Mouse (Mus musculus) heart, postnatal 36 days (tissue): ENCODE results near the gene Trim9. TPM values are rescaled to one million over a fixed set of nuclear protein-coding genes. Genes with fewer than 3 reads are reported as not detected.

ENCODE experiments used
- DNase-seq, 2 experiments: peaks; one replicate each; pipeline ENCODE4 v3.0.0; 2021 to 2022
- intact Hi-C: fragments of 180-260 bp; cut with DNase I; formaldehyde crosslinking; loops from one replicate; pipeline ENCODE4 v1.15.1; 2025
- total RNA-seq, 2 experiments: library from RNA; stranded (reverse); gene quantifications; 2 replicates each; pipeline ENCODE4 v1.2.3; 2021

The Trim9 gene
- total RNA-seq, 2 experiments from 2014 or later: 0.16 TPM; not detected in 1

DNA sequence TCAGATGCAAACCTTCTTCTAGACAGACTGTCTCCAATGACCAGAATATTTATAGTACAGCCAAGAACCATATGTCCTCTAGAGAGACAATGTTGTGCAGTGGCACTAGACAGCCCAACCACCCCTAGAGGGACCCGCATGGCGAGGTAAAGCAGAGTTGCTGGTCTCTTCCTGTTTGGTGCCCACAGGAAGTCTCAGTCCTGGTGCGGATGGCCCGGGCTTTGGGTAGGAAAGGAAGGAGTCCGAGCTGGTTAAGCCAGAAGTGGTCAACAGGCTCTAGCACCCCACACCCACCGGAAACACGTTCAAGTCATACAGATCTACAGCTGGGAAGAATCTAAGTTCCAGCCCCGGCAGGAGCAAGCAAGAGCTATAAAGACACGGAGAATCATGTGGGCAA lies 80.1 kb downstream of the Trim9 start:
- no peak for DNase-seq
- intact Hi-C loops: no loop called here

DNA sequence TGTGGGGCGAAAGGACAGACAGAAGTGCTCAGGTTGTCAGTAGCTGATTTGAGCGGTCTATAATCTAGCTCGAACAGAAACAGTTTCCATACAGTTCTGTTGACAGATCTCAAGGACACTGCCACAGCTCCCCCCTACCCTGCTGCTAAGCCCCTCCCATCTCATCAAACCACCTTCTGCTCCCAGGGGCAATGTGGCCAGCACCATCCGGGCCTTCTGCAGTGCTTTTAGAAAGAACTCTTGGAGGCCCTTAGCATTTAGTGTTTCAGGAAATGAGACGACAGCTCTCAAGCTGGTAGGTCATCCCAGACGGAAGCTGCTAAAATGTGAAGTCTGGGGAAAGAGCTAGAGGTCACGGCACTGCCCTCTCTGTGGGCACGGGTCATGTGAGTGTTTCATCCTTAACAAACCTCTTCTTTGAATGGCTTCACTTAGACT lies 80.9 kb downstream of the Trim9 start:
- intact Hi-C loops: no loop called here
- DNase-seq: peak in 1 of 2 experiments; percentile 13

DNA sequence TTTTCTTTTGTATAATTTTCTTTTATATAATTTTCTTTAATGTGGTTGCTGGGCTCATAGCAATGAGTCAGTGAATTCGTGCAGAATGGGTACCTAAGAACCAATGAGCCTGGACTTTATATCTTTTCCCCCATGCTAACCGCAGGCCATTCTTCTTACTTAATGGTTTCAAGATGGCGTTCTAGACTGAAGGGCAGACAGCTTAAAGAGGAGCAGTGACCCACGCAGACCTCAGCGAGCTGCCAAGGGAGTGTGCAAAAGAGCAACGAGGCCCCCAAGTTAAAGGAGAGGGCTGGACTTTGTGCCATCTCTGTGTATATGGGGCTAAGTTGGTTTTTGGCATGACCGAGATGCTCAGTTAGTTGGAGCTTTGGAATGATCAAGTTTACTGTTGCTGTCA lies 83.7 kb downstream of the Trim9 start:
- no peak for DNase-seq
- intact Hi-C loops: no loop called here

DNA sequence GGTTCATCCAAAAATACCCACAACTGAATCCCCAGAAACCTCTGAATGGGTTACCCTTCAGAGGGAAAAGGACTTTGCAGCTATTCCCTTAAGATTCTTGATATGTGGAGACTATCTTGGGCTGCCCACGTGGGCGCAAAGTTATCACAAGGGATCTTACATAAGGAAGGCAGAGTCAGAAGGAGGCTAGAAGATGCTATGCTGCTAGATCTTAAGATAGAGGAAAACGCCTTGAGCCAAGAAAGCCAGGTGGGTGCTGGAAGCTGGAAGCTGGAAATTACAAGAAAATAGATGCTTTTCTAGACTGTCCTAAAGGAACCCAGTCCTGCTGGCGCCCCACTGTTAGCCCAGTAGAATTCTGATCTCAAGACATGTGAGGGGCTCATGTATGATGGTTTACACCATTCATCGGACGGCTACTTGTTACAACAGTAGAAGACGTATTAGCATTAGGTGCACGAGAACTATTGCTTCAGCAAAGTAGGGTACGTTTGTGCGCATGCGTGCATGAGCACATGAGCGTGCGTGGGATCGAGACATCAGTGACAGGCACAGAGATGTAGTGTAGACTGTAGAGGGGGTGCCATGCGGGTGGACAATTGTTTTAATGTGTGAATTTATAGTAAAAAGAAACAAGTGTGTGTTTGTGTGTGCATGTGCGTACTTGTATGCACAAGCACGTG lies 85.0 kb downstream of the Trim9 start:
- intact Hi-C loops: no loop called here

DNA sequence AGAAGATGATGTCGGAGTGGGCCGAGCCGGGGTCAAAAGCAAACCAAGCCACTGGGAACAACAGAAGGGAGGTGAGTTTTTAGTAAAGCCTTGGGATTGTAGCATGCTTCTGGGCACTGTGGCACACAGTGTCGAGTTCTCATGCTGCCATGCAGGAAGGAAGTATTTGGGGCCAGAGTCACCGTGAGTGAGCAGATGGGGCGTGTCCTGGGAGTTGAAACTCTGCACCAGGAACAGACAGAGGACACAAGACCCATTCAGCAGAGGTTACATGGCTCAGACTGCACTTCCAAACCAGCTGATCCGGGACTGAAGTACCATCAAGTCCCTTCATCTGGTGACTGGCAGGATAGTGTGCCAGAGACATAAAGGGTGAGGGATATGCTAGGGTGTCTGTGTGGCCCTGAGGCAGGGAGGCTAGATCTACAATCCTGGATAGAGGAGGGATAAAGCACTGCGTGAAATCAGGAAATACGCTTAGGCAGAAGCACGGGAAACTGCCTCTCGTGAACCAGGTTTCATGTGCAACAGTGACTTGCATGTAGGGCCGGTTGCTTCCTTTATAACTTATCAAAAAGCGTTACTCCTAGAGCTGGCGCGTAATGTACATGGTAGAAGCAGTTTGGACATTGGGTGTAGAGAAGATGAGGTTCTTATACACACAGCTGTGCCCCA lies 96.1 kb downstream of the Trim9 start:
- intact Hi-C loops: no loop called here

More for the DNA sequence above, 85.0 kb downstream of the Trim9 start:
- DNase-seq: no peak

DNA sequence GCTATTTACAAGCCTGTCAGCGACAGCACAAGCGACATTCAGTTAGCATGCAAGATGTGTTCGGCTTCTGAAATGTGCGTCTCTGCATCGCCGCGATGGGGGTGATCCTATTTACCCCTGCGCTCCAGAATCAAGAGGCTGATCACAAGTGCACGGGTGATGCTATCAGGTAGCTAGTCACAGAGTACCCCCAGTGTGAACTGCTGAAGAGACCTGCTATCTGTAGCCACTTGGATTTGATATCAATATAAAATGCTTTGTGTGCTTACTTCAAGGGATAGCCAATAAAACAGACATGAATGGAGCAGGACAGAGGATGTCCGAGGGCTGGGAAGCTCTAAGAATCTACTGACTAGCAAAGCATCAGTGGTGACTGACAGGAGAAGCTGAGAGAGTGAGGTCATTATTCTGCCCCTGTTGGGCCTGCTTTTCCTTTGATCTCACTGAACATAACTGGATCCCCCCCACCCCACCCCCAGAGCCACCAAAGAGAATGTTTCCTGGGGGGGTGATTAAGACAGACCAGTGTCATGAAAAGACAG lies 97.7 kb downstream of the Trim9 start:
- intact Hi-C loops: no loop called here
- no peak for DNase-seq

More for the DNA sequence above, 96.1 kb downstream of the Trim9 start:
- no peak for DNase-seq

DNA sequence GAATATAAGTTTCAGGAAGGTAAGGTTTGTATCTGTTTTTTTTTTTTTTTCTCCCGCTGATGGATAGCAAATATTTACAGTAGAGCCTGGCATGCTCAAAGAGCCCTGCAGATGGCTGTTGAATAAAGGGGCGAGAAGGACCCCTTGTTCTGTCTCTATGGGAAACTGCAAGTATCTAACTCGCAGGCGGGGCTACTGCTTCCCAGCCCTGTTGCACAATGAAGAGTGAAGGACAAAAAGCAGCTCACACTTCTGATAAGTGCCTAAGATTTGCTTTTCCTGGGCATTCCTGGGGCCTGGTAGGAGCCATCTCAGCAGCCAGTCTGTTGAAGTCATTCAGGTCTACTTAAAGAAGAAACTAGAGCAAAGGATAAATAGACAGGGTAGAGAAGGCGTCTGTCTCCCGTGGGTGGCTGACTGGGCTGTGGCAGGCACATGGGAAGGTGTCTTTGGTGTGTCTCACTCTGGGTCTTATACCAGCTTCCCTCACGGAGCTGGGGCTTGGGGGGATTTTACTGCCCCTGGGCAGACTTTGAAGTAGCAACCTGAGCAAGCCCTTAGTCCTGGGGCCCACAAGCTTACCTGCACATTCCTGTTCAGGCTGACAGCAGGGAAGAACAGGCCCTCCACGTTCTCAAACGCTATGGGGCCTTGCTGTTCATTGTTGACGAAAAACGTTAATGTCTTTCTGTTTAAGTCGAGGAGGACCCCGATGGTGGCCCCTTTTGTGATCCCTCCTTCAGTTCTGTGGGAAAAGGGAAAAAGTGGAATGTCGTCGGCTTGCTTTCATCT lies 99.5 kb downstream of the Trim9 start:
- intact Hi-C loops: no loop called here
- DNase-seq: no peak

DNA sequence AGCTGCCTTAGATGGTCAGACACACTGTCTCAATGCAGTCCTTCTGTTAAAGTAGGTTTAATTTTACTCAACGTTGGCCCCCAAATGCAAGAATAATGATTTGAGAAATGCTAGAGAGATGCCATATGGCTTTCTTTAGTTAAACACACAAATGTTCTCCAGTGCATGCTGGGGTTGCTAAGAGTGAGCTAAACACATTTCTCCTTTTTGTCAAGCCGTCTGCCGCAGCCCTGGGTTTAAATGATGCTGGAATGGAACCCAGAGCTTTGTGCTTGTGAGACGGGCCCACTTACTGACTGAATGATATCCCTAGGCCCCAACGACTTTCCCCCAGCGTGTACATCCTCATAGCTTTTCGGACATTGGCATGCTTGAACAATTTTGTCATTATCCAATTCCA lies 104.9 kb downstream of the Trim9 start:
- DNase-seq: no peak
- intact Hi-C loops: no loop called here

DNA sequence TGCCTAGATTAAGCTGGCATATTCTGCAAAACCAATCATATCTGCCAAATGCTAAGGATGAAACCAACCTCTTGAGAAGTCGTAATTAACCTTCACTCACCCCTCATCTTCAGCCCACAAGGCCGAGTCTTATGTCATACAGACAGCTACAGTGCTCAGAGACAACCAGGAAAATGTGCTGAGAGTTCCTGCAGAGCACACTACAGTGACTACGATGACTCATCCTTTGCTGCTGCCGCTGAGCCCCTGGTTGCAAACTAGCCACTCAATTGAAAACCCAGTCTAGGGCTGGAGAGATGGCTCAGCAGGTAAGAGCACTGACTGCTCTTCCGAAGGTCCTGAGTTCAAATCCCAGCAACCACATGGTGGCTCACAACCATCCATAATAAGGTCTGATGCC lies 107.7 kb downstream of the Trim9 start:
- intact Hi-C loops: loop anchor here (5.0 kb wide), 1 partner anchor 277 kb away; no protein-coding TSS in a partner anchor
- no peak for DNase-seq

DNA sequence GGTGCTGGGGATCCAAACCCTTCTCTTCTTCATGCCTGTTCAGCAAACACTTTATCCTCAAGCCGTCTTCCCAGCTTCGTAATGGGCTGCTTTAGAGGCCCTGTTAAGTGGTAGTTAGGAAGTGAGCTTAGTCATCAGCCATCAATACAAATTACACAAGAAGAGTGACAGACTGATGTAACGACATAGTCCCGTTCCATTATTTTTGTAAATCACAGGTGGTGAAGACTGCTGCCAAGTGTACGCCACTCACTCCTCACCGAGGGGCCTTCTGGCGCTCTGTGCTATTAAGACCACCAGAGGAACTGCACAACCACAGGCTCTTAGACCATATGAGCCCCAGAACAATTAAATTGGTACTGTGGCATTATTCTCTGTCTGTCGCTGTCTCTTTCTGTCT lies 108.8 kb downstream of the Trim9 start:
- intact Hi-C loops: loop anchor here (5.0 kb wide), 1 partner anchor 276 kb away; no protein-coding TSS in a partner anchor
- no peak for DNase-seq

DNA sequence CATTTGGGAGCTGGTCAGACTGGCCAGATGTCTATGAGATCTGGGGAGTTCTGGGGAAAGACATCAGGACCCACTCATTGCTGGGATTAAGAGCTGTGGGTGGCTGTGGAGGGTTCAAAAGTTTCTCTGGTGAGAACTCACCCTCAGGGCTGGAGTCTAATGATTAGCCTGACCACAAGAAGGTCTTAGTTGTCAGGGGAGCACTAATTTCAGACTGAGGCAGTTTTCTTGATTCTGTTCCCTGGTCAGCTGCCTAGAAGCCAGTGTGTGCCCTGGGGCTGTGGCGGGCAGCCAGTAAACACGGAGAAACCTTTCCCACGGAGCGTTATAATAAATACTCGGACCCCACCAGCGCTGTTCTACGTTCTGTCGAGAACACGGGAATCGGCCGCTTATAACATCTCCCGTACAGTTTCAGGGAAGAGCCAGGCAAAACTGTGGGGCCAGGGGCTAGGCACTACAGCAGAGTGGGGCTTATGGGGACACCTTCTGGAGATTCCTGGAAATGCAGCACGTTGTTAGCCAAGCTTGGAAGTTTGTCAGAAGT lies 112.4 kb downstream of the Trim9 start:
- intact Hi-C loops: loop anchor here (1.0 to 5.0 kb wide), 3 partner anchors 195 to 677 kb away; no protein-coding TSS in a partner anchor
- DNase-seq: peak; percentile 74 to 77

DNA sequence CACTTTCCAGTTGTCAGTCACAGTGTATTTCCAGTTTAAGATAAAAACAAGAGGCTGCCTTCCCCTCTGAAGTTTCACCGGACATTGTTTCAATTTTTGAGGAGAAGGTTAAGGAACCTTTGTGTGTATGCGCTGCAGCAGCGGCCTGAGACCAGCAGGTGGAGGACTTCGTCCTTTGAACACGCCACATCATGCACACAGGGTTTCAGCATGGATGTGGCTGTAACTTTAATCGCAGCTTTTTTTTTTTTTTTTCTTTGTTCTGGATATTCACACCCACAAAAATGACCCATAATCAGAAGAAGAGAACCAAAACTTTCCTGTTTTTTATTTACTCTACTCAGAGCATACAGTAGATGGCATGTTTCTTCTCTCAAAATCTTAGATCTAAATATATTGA lies 113.0 kb downstream of the Trim9 start:
- DNase-seq: peak; percentile 41
- intact Hi-C loops: loop anchor here (1.0 to 5.0 kb wide), 2 partner anchors 196 to 678 kb away; no protein-coding TSS in a partner anchor

DNA sequence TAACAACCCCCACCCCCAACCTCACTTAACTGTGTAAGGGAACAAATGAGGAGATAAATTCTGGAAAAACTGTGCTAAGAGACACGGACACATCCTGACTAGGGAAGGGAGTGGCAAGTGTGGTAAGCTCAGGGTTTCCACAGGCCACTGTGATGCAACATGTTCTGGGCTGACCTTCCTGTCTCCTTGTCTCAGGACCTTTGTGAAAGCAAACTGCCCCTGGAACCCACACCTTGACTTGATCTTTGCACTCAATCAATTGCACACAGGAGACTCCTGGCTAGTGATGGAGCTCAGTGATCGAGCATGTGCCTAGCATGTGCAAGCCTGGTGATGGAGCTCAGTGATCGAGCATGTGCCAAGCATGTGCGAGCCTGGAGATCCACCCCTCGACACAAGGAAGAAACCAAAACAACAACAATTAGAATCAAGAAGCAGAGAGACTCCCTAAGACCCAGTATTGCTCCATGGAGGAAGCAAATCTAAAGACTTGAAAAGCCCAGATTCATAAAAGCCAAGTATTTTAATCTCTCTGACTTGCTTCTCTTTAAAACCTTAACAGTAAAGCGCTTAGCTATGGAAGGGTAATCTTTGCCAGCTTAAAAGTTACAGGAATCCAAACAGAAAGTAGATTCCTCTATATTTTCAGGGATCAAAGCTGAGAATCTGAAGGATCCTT lies 113.6 kb downstream of the Trim9 start:
- intact Hi-C loops: loop anchor here (1.0 to 5.0 kb wide), 2 partner anchors 197 to 679 kb away; no protein-coding TSS in a partner anchor
- DNase-seq: no peak

DNA sequence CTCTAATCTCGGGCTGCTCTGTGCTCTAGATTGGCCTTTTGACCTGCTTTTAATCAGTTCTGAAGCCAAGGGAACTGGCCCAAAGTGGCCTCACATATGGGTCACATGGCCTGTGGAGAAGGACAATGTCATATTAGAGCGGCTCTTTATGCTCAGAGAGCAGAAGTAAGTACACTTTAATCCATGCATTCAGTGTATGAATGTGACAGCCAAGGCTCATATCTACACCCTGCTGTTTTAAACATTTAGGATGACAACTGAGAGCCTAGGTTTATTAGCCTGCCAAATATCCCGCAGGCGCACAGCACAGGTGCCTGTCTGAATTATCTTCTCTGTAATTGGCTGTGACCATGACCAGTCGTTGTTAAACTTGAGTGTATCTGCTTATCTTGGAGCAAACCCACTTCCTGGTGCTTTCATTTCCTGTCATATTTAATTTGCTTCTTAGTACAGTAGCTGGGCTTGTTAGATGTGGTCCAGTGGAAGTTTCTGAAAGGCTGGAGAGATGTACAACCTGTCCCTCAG lies 115.3 kb downstream of the Trim9 start:
- DNase-seq: no peak
- intact Hi-C loops: loop anchor here (5.0 kb wide), 1 partner anchor 680 kb away; no protein-coding TSS in a partner anchor

DNA sequence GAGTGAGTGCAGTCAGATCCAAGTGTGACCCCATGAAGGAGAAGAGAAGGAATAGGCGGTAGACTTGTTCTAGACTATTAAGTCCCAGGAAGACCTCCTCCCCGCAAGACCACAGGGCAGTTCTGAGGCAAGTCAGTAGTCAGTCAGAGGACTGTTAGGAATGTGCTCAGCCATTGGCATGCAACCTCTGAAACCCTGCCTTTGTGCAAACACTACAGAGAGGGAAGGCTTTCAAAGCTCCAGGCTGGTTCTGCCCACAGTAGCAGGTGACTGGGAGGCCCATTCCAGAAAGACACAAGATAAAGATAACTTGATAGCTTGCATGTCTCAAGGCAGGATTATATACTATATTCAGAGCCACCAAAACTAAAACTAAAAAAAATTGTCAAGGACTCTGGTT lies 116.1 kb downstream of the Trim9 start, which contains the start of gene Pygl:
Gene Pygl (minus strand): TSS at position 195 of the 400 bp plus-strand sequence.
- intact Hi-C loops: loop anchor here (5.0 kb wide), 1 partner anchor 681 kb away; no protein-coding TSS in a partner anchor
- DNase-seq: no peak

DNA sequence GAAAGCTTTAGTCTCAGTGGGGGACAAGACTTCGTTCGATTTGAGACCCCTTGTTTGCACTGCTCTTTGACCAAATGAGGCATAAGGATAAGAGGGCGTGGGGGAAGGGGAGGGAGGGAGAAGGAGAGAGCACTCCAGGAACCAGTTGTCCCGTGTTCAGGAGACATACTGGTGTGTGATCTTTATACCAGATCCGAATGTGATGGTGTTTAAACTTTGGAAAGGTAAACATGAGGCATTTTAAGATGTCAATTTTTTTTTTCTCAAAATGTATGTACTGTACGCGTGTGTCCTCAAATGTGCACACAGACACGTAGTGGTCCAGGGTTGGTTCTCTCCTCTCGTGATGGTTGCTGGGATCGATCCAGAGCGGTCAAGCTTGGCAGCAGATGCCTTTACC lies 119.3 kb downstream of the Trim9 start:
- intact Hi-C loops: no loop called here
- DNase-seq: no peak

DNA sequence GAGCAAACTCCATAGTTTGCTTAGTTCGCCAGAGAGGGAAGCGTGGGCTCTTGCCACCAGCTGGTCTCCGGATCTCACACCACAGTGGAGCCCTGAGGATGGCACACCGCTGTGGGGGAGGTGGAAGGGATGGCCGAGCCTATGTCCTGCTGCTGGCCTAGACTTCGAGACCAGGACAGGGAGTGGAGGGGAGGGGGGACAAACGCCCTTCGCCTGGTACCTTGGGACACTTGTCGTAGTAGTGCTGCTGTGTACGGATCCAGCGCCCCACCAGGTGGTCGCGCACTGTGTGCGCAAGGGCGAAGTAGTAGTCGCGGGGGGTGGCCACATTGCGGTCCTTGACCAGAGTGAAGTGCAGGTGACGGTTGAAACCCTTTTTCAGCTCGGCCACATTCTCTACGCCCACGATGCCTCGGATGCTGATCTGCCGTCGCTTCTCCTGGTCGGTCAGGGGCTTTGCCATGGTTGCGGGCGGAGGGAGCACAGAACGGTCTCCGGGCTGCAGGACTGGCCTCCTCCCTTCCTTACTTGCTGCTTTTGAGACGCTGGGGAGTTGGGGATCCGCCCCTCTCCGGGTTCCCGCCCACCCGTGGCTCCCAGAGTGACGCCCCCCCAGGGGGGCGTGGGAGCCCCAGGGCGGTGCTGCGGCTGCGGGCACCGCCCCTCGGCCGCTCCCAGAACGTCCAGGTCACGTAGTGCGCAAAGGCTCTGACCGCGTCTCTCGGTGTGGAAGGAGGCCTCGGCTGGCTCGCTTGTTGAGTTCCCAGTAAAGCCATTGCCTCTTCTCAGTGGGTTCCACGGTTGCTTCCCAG lies 120.1 kb downstream of the Trim9 start:
- intact Hi-C loops: no loop called here
- DNase-seq: peak; percentile 74 to 75

DNA sequence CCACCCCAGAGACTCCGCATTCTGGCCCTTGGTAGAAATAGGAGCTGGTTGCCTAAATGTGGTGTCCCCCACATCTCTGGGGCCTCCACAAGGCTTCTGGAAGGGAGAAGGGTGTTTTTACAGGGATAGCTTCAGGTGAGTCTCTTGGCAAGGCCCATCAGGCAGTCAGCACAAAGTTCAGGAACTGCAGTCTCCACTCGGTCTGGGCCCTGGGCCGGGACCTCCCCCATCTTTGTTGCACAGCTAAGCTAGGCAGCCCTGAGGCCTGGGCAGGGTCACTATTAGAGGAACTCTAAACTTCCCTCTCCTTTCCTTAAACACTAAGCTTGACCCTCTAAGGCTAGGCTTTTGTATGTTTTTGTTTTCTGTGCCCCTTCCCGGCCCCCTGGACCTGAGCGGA lies 120.8 kb downstream of the Trim9 start:
- intact Hi-C loops: no loop called here
- DNase-seq: no peak

DNA sequence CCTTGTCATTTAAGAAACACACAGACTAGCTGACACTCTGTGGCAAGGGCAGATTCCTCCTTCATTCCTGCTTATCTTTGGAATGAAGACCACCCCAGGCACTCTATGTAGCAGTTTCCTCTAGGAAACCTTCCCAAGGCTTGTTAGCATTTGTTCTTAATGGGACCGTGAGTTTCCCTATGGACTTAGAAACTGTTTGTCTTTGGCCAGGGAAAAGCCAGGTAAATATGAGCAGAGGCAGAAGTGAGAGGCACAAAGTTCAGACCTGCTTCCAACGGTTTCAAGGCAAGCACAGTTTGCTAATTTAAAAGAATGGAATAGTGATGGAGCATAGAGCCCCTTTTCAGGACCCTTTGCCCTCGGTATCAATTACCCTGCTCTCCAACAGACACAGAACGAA lies 124.1 kb downstream of the Trim9 start:
- no peak for DNase-seq
- intact Hi-C loops: no loop called here
